Mouse (Mus musculus): ENCODE results near the gene Atg14.

GRCm38 (mm10) chr14:47514816-47515453 is 55.5 kb downstream of the Atg14 start:
- TF ChIP-seq POLR2A (IDR thresholded peaks at IDR 0.05; ENCODE audit: low read depth, low read length) (no peak), CTCF (IDR thresholded peaks at IDR 0.05; ENCODE audit: borderline replicate concordance, insufficient read depth, low read length) (no peak)
